Mouse (Mus musculus): ENCODE data around the gene Rbfox3. TPM values are rescaled to one million over a fixed set of nuclear protein-coding genes. Genes with fewer than 3 reads are reported as not detected.
A peak's percentile ranks its signal among the peaks of the same experiment; 100 is the strongest.

Rbfox3 gene
- polyA plus RNA-seq, 1 experiment from 2014 or later, result 0.35 TPM

DNA sequence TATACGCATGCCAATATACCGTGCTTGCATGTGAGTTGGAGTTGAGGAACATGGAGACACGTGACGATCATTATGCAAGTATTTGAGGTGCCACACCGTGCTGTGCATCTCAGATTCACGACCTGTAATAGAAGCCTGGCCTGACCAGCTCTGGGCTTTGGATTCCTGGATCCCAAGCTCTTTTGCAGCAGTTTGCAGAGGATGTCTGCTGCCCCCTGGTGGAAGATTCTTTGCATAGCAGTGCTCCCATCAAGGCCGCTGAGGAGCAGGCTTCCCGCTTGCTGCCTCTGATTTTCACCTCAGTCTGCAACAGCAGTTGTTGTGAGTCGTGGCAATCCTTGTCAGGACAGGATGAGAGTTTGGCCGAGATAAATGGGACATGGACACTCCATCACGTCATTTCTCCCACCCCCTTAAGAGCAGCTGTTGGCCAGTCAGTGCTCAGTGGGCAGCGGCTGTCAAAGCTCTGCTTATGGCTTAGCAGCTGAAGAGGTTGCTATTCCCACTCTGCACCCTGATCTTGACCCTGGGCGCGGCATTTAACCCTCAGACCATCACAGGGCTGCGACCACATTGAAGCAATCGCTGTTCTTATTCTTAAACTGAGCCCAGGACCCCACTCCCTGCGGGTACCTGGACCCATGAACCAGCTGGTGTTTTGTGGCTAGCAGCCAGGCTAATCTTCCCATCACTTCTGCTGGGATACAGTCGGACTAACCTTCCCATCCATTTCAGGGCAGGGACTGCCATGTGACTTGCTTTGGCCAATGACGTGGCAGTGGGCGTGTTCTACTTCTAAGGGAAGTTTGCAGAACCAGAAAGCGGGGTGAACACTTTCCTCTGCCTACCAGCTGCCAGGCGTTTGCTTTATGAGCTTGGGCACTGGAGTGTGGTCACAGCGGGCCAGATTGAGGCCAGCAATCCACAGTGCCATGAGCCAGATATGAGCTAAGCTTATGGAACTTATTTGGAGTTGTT is 172.3 kb downstream of the Rbfox3 start:
- no peak overlapping the region for H3K4me2 ChIP-seq (ENCODE audit: low read depth, low read length)
- H3K4me3 ChIP-seq (ENCODE audit: low read length), result no peak overlapping the region
- no peaks in the 10 kb centered on the region for H3K9me3 ChIP-seq (ENCODE audit: control insufficient read depth, low read length)
- no peaks in the 10 kb centered on the region for H3K4me1 ChIP-seq (replicated peaks; ENCODE audit: control insufficient read depth, insufficient read depth, low read length)
- WGBS, result 10% methylated on average over 23 of the region's 23 CpGs
- peaks cover 8% of the 10 kb centered on the region for H3K27me3 ChIP-seq (ENCODE audit: control insufficient read depth, insufficient read depth, low read depth, low read length)
- no peak overlapping the region for H3K27ac ChIP-seq (ENCODE audit: low read length)
- H3K36me3 ChIP-seq (ENCODE audit: control insufficient read depth, insufficient read depth, low read length), result no peaks in the 10 kb centered on the region
- no peak overlapping the region for H3K9ac ChIP-seq (ENCODE audit: low read length)
- peak; percentile 18; the same call in 1 of the 2 replicates for ATAC-seq (ENCODE audit: low read depth)

DNA sequence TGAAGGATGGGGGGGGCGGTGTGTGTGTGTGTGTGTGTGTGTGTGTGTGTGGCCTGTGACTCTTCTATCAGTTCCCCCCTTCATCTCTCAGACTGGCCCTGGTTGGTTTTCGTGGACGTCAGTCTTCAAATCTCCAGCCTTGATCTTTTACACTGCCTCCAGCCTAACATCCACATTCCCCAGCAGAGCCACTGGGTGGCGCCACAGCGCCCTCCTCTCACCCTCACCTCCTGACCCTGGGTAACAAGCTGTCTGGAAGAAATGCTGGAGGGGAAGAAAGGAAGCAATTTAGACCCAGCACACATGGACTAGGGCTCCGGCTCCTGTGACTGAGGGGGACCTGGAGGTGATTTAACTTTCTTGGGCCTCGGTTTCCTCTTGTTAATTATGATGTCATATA is 173.1 kb downstream of the Rbfox3 start:
- Histone ChIP-seq H3K9me3 (ENCODE audit: control insufficient read depth, low read length) (no peaks in the 10 kb centered on the region), H3K27ac (ENCODE audit: low read length) (no peak overlapping the region), H3K4me1 (replicated peaks; ENCODE audit: control insufficient read depth, insufficient read depth, low read length) (no peaks in the 10 kb centered on the region), H3K27me3 (ENCODE audit: control insufficient read depth, insufficient read depth, low read depth, low read length) (peaks cover 4% of the 10 kb centered on the region; the same call in 1 of the 2 replicates), H3K4me3 (ENCODE audit: low read length) (no peak overlapping the region), H3K36me3 (ENCODE audit: control insufficient read depth, insufficient read depth, low read length) (no peaks in the 10 kb centered on the region), H3K9ac (ENCODE audit: low read length) (no peak overlapping the region), H3K4me2 (ENCODE audit: low read depth, low read length) (no peak overlapping the region)
- no peak for ATAC-seq (ENCODE audit: low read depth)
- WGBS, result 42% methylated on average over 7 of the region's 7 CpGs

DNA sequence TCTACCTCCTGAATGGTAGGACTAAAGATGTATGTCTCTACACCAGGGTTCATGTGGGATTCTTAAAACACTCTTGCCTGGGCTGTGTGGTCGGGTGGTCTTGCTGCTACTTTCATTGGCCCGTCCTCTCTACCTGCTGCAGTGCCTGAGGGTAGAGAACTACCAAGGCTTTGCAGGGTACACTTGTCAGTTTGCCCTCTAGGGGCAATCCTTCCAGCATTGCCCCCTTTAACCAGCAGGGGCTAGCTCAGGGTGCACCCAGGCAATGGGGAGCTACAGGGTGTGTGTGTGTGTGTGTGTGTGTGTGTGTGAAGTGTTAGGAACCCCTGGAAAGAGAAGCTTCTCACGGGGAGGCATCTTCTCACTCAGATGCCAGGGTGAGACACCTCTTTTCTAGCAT is 173.6 kb downstream of the Rbfox3 start:
- peaks cover 4% of the 10 kb centered on the region; the same call in 1 of the 2 replicates for H3K27me3 ChIP-seq (ENCODE audit: control insufficient read depth, insufficient read depth, low read depth, low read length)
- WGBS, result 49% methylated on average over 3 of the region's 3 CpGs
- no peak overlapping the region for H3K4me3 ChIP-seq (ENCODE audit: low read length)
- no peak overlapping the region for H3K27ac ChIP-seq (ENCODE audit: low read length)
- no peak overlapping the region for H3K9ac ChIP-seq (ENCODE audit: low read length)
- no peaks in the 10 kb centered on the region for H3K9me3 ChIP-seq (ENCODE audit: control insufficient read depth, low read length)
- H3K36me3 ChIP-seq (ENCODE audit: control insufficient read depth, insufficient read depth, low read length), result no peaks in the 10 kb centered on the region
- no peak overlapping the region for H3K4me2 ChIP-seq (ENCODE audit: low read depth, low read length)
- no peaks in the 10 kb centered on the region for H3K4me1 ChIP-seq (replicated peaks; ENCODE audit: control insufficient read depth, insufficient read depth, low read length)
- no peak for ATAC-seq (ENCODE audit: low read depth)

DNA sequence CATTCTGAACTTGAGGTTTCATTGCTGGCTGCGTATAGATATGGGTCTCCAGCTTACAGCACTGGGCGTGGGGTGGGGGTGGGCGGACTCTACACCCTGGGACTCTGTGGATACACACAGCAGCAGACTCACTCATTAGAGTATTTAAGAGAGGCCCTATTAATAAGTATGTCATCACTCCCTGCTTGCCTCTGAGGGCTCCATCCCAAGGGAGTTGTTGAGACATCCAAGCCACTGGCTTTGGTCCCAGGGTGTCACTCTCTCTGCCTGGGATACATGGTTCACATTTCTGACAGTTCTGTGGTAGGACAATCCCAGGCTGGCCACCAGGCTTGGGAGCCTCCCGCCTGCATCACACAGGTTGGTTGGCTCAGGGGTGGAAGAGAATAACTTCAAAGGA is 174.4 kb downstream of the Rbfox3 start:
- 60% methylated on average over 4 of the region's 4 CpGs for WGBS
- ATAC-seq (ENCODE audit: low read depth), result peak; percentile 35
- H3K9ac ChIP-seq (ENCODE audit: low read length), result no peak overlapping the region
- H3K9me3 ChIP-seq (ENCODE audit: control insufficient read depth, low read length), result no peaks in the 10 kb centered on the region
- no peaks in the 10 kb centered on the region for H3K4me1 ChIP-seq (replicated peaks; ENCODE audit: control insufficient read depth, insufficient read depth, low read length)
- no peak overlapping the region for H3K4me3 ChIP-seq (ENCODE audit: low read length)
- H3K4me2 ChIP-seq (ENCODE audit: low read depth, low read length), result no peak overlapping the region
- H3K27me3 ChIP-seq (ENCODE audit: control insufficient read depth, insufficient read depth, low read depth, low read length), result peaks cover 4% of the 10 kb centered on the region; the same call in 1 of the 2 replicates
- H3K36me3 ChIP-seq (ENCODE audit: control insufficient read depth, insufficient read depth, low read length), result no peaks in the 10 kb centered on the region
- H3K27ac ChIP-seq (ENCODE audit: low read length), result no peak overlapping the region

DNA sequence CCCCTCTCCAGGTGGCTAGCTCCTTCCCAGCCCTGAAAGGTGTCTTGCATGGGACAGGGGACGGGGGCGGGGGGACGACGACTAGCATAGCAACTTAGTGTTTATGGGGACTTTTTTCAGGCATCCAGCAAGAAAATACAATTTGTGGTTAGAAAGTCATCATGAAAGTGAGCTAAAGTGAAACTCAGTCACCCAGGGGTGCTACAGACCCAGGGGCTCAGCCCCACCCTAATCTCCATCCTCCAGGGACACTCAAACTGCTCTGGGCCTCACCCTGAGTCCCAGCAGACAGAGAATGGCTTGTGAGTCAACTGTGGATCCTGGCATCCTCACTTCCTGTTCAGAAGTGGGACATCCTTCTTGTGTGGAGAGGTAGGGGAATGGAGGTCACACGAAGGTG is 179.7 kb downstream of the Rbfox3 start:
- Histone ChIP-seq H3K4me2 (ENCODE audit: low read depth, low read length) (no peak overlapping the region), H3K36me3 (ENCODE audit: control insufficient read depth, insufficient read depth, low read length) (no peaks in the 10 kb centered on the region), H3K27ac (ENCODE audit: low read length) (no peak overlapping the region), H3K4me1 (replicated peaks; ENCODE audit: control insufficient read depth, insufficient read depth, low read length) (peaks cover 18% of the 10 kb centered on the region), H3K9ac (ENCODE audit: low read length) (no peak overlapping the region), H3K9me3 (ENCODE audit: control insufficient read depth, low read length) (no peaks in the 10 kb centered on the region), H3K4me3 (ENCODE audit: low read length) (no peak overlapping the region), H3K27me3 (ENCODE audit: control insufficient read depth, insufficient read depth, low read depth, low read length) (peaks cover 3% of the 10 kb centered on the region; the same call in 1 of the 2 replicates)
- 70% methylated on average over 5 of the region's 5 CpGs for WGBS
- no peak for ATAC-seq (ENCODE audit: low read depth)

DNA sequence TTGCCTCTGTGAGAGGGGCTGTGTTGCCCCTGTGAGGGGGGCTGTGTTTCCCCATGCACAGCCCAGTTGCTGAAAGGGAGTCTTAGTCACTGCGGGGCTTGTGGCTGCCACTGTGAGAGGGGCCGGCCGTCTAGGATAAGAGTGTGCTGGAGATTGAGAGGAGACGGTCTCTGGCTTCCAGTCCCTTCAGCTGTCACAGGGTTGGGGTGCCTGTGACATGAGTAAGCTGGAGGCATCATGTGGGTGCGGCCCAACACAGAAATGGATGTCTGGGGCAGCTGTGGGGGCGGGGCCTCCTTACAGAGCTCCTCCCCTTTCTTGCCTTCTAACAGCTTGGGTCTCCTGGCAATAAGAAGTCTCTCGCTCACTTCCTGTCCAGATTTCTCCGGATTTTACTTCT is 182.0 kb downstream of the Rbfox3 start:
- peak; percentile 98 for ATAC-seq (ENCODE audit: low read depth)
- H3K27ac ChIP-seq (ENCODE audit: low read length), result peak overlapping the region; percentile 88

DNA sequence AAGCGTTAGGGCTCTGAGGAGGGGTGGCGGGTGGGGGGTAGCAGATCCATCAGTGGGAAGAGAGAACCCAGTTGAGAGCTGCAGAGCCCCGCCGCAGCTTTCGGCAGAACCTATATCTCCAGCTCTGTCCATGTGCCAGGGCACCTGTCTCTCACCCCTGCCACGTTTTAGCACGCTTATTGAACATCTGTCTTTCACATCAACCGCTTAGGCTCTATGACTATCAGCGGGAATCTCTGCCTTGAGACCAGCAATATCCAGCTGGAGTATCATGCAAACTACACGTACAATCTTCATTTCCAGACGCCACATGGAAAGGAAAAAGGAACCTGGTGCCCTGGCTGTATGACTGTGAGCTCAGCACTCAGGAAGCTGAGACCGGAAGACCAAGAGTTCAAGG is 182.6 kb downstream of the Rbfox3 start:
- peaks cover 3% of the 10 kb centered on the region; the same call in 1 of the 2 replicates for H3K27me3 ChIP-seq (ENCODE audit: control insufficient read depth, insufficient read depth, low read depth, low read length)
- no peaks in the 10 kb centered on the region for H3K36me3 ChIP-seq (ENCODE audit: control insufficient read depth, insufficient read depth, low read length)
- H3K4me1 ChIP-seq (replicated peaks; ENCODE audit: control insufficient read depth, insufficient read depth, low read length), result peaks cover 18% of the 10 kb centered on the region
- no peak overlapping the region for H3K4me3 ChIP-seq (ENCODE audit: low read length)
- peak; percentile 14; the same call in 1 of the 2 replicates for ATAC-seq (ENCODE audit: low read depth)
- no peak overlapping the region for H3K9ac ChIP-seq (ENCODE audit: low read length)
- WGBS, result 38% methylated on average over 12 of the region's 12 CpGs
- H3K4me2 ChIP-seq (ENCODE audit: low read depth, low read length), result peak overlapping the region; percentile 9; the same call in 1 of the 2 replicates
- H3K27ac ChIP-seq (ENCODE audit: low read length), result peak overlapping the region; percentile 68
- no peaks in the 10 kb centered on the region for H3K9me3 ChIP-seq (ENCODE audit: control insufficient read depth, low read length)

More for the DNA sequence above, 182.0 kb downstream of the Rbfox3 start:
- Histone ChIP-seq H3K36me3 (ENCODE audit: control insufficient read depth, insufficient read depth, low read length) (no peaks in the 10 kb centered on the region), H3K4me3 (ENCODE audit: low read length) (no peak overlapping the region), H3K4me1 (replicated peaks; ENCODE audit: control insufficient read depth, insufficient read depth, low read length) (peaks cover 18% of the 10 kb centered on the region), H3K4me2 (ENCODE audit: low read depth, low read length) (peak overlapping the region; percentile 9; the same call in 1 of the 2 replicates), H3K9me3 (ENCODE audit: control insufficient read depth, low read length) (no peaks in the 10 kb centered on the region), H3K9ac (ENCODE audit: low read length) (no peak overlapping the region), H3K27me3 (ENCODE audit: control insufficient read depth, insufficient read depth, low read depth, low read length) (peaks cover 3% of the 10 kb centered on the region; the same call in 1 of the 2 replicates)
- 11% methylated on average over 8 of the region's 8 CpGs for WGBS

DNA sequence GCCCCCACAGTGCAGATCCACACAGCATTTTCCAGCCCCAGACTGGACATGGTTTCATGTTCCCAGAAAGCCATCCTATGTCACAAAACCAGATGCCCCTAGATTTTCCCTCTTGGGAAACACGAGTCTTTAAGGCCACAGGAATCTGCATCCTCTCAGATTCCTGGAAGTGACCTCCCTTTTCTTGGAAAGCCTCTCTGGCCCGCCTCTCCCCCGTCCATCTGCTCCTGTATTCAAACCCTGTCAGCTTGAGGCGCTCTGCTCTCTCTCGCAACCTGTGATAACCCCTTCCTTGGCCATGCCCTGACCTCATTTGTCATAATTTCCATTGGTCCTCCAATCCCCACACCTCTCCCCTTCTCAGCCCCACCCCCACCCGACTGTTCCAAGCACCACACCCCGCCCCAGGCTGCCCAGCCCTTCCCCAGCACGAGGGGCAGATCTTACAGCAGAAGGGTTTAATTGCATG is 183.3 kb downstream of the Rbfox3 start:
- no peak for ATAC-seq (ENCODE audit: low read depth)
- peaks cover 21% of the 10 kb centered on the region for H3K4me1 ChIP-seq (replicated peaks; ENCODE audit: control insufficient read depth, insufficient read depth, low read length)

DNA sequence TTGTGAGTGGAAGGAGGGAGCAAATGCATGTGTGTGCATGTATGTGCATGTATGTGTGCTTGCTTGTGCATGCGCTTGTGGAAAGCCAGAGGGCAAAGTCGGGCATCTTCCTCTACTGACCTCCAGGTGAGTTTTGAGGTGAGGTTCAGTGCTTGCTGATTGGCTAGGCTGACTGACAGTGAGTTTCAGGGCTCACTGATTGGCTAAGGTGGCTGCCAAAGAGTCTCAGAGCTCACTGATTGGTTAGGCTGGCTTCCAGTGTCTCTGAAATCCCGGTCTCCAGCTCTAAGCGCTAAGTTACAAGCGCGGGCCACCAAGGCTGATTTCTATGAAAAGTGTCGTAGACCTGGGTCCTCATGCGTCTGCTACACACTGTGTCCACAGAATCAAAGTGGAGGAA is 185.0 kb downstream of the Rbfox3 start:
- ATAC-seq (ENCODE audit: low read depth), result no peak
- Histone ChIP-seq H3K4me3 (ENCODE audit: low read length) (no peak overlapping the region), H3K27ac (ENCODE audit: low read length) (no peak overlapping the region), H3K36me3 (ENCODE audit: control insufficient read depth, insufficient read depth, low read length) (no peaks in the 10 kb centered on the region), H3K27me3 (ENCODE audit: control insufficient read depth, insufficient read depth, low read depth, low read length) (peaks cover 3% of the 10 kb centered on the region; the same call in 1 of the 2 replicates), H3K9ac (ENCODE audit: low read length) (no peak overlapping the region), H3K9me3 (ENCODE audit: control insufficient read depth, low read length) (no peaks in the 10 kb centered on the region), H3K4me2 (ENCODE audit: low read depth, low read length) (no peak overlapping the region), H3K4me1 (replicated peaks; ENCODE audit: control insufficient read depth, insufficient read depth, low read length) (peaks cover 24% of the 10 kb centered on the region)
- WGBS, result 82% methylated on average over 8 of the region's 8 CpGs

More for the DNA sequence above, 183.3 kb downstream of the Rbfox3 start:
- Histone ChIP-seq H3K36me3 (ENCODE audit: control insufficient read depth, insufficient read depth, low read length) (no peaks in the 10 kb centered on the region), H3K27ac (ENCODE audit: low read length) (no peak overlapping the region), H3K4me3 (ENCODE audit: low read length) (no peak overlapping the region), H3K9me3 (ENCODE audit: control insufficient read depth, low read length) (no peaks in the 10 kb centered on the region), H3K4me2 (ENCODE audit: low read depth, low read length) (no peak overlapping the region), H3K9ac (ENCODE audit: low read length) (no peak overlapping the region), H3K27me3 (ENCODE audit: control insufficient read depth, insufficient read depth, low read depth, low read length) (peaks cover 3% of the 10 kb centered on the region; the same call in 1 of the 2 replicates)
- 17% methylated on average over 8 of the region's 8 CpGs for WGBS

Data from lung, embryonic 16.5 days (tissue).